Mouse (Mus musculus) adrenal gland, postnatal 36 days (tissue): ENCODE data around the gene Fam240b. TPM values are rescaled to one million over a fixed set of nuclear protein-coding genes. Genes with fewer than 3 reads are reported as not detected.

Source experiments
- DNase-seq, 2 experiments: peaks; one replicate each; pipeline ENCODE4 v3.0.0; 2021; ENCODE audit warnings: mixed read lengths in 1 of 2
- total RNA-seq, 2 experiments: library from RNA; stranded (reverse); gene quantifications; 2 replicates each; pipeline ENCODE4 v1.2.3; 2021

The Fam240b gene
- total RNA-seq, 2 experiments from 2014 or later = not detected

GRCm38 (mm10) chr13:64440592-64440991 lies 57.0 kb downstream of the Fam240b start:
- no peak for DNase-seq

- no peak for DNase-seq
Observed at GRCm38 (mm10) chr13:64439471-64439870, 58.1 kb downstream of the Fam240b start.

- DNase-seq = peak; percentile 70 to 82
Observed at GRCm38 (mm10) chr13:64438863-64439452, 58.6 kb downstream of the Fam240b start.

GRCm38 (mm10) chr13:64437801-64438200 lies 59.8 kb downstream of the Fam240b start:
- DNase-seq = no peak

- DNase-seq = peak; percentile 89
Observed at GRCm38 (mm10) chr13:64432017-64432995, 65.3 kb downstream of the Fam240b start, which contains the start of gene Cdk20. TSS of gene Cdk20 (plus strand) at chr13:64432314.

Other genes with a start within 250 kb of the Fam240b start
- gene Cdc14b, start 222.5 kb downstream of the Fam240b start, total RNA-seq = 10 to 100 TPM in 1 of 2 experiments, 1 to 10 TPM in 1; 9.9 to 11.3 TPM
- gene Aaed1, start 185.1 kb downstream of the Fam240b start, total RNA-seq = 10 to 100 TPM; 34.1 to 50.3 TPM
- gene Ctsl, start 126.9 kb downstream of the Fam240b start, total RNA-seq = 100 to 1,000 TPM; 206 to 799 TPM
- gene Cdk20, start 65.5 kb downstream of the Fam240b start, total RNA-seq = 1 to 10 TPM; 2.0 to 5.4 TPM